Mouse (Mus musculus): ENCODE data around the gene R3hdm4.

Gene R3hdm4

DNA sequence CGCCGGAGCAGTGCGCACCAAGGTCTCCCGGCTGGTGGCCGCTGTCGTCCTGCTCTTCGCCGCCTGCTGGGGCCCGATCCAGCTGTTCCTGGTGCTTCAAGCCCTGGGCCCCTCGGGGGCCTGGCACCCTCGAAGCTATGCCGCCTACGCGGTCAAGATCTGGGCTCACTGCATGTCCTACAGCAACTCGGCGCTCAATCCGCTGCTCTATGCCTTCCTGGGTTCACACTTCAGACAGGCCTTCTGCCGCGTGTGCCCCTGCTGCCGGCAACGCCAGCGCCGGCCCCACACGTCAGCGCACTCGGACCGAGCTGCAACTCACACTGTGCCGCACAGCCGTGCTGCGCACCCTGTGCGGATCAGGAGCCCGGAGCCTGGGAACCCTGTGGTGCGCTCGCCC lies 564 bp upstream of the R3hdm4 start:
- no peak for DNase-seq

DNA sequence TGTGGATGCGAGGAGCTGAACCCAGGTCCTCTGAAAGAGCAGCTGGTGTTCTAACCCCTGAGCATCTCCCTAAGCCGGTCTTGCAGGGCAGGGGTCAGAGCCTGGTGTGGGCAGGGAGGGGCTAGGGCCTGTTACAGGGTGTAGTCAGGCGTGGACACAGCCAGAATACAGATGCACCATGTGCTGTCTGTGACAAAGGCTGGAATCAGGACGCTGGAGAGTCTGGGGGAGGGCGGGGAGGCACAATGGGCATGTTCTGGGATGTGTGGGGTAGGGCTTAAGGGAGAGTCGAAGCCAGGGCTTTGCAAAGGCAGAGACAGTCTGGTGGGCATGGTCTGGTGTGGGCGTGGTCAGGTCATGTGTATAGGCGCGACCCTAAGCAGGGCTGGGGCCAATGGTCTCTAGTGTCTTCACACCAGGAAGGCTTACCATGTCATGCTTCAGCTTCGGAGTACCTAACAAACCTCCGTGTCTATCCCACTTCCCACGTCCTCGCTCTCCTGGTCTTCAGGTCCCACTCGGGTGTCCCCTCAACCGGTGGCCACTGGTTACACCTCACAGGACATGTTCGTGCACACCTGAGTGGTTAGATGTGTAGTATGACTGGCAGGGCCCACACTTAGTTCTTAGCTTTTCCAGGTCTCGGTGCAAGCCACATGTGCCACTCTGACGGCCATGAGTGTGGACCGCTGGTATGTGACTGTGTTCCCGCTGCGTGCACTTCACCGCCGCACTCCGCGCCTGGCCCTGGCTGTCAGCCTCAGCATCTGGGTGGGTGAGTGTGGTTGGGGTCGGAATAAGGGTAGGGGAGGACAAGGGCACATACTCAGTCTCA lies 735 bp downstream of the R3hdm4 start:
- DNase-seq, result no peak

DNA sequence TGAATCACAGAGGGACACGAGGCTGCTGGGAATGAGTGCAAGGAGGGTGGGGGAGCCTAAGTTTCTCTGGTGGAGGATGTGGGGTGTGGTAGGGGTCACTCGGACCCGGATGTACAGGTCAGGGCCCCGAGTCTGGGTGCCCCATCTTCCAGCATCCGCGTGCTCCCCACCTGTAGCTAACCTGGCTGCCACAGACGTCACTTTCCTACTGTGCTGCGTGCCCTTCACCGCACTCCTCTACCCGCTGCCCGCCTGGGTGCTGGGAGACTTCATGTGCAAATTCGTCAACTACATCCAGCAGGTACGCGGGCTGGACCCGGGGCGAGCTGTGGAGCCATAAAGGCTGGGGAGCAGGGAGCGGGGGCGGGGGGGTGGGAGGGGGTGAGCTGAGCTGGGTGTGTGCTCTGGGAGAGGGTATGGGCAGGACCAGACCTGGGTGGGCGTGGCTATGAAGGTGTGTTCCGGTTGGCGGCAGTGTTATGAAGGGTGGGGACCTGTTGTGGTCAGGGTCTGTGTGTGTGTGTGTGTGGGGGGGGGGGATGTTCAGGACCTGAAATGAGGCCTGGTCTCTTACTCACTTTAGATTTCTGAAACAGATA lies 1.7 kb downstream of the R3hdm4 start:
- DNase-seq, result no peak

DNA sequence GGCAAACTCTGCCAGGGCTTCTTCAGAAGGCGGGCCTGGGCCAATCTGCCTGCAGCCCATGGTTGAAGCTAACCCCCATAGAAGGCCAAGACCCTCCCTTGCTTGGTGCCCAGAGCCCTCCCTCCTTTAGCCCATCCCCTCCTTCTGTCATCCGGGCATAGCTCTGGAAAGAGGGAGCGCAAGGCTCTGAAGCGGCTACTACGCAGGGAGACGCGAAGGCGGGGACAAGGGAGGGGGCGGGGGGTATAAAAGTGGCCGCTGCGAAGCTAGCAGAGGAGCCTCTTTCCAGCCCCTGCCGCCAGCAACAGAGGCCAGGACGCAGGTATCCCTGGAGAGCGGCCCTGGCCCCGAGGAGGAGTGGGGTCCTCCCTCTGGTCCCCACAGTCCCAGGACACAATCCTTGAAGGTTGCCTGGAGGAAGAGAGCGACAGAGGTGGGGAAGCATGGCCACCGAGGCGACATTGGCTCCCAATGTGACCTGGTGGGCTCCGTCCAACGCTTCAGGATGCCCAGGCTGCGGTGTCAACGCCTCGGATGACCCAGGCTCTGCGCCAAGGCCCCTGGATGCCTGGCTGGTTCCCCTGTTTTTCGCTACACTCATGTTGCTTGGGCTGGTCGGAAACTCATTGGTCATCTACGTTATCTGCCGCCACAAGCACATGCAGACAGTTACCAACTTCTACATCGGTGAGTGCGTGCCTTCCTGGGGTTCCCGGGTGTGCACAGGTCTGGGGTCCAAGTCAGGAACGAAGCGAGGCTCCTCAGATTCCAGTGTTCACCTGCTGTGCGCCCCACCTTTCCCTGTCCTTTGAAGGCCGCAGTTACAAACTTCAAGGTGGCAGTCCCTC lies 2.6 kb downstream of the R3hdm4 start:
- no peak for DNase-seq

DNA sequence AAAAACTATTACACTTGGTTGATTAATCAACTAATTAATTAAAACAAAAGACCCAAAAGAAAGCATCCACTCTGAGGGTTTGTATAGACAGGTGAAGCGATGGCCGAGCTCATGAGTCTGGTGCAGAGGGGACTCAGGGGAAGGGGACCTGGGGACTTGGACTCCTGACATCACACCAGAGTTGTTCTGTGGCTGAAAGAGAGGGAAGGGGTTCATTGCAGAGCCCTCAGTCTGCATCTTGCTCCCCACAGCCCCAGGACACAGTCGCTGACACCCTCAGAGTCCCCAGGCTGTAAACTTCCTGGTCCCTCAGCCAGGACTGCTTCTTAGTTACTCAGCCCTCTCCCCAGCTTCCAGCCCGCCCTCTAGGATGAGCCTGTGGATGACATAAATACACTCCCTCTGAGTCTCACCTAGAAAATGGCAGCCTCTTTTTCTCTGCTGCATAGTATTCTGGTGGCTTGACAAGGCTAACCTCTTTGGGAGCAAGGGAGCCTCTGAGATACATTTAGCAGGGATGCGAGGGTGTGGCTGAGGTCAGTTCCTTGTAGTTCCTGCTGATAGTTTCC lies 3.4 kb downstream of the R3hdm4 start:
- DNase-seq, result no peak

DNA sequence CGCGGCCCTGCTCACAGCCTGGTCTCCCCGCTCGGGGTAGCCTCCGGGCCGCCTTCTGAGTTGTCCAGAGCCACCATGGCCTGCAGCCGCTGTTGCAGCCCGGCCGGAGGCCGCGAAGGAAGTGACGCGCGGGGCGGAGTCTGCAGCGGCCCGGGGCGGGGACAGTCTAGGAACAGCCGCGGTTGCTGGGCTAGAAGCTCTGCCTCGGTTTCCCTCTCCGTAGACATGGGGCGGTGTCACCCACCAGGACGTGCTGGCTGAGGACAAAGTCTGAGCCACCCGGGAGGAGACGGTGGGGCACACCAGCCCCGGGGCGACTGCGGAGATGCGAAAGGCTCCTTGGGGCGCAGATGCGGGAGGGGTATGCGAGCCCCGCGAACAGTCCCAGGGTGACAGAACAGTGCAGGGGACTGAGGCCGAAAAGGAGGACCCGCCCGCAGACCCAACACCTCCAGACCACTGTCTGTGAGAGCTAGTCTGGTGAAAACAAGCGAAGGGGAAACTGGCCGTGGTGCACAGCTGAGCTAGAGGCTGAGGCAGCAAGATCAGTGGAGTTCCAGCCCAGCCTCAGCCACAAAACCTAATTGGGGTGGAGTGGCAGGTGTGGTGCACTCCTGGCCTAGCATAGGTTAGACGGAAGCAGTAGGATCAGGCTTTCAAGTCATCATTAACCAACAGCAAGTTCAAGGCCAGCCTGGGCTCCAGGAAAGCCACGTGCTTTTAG lies 4.0 kb downstream of the R3hdm4 start, which contains the start of gene Kiss1r:
Kiss1r (plus strand) TSS at position 164 of the 724 bp plus-strand sequence.
- peak; percentile 75 to 81 for DNase-seq

DNA sequence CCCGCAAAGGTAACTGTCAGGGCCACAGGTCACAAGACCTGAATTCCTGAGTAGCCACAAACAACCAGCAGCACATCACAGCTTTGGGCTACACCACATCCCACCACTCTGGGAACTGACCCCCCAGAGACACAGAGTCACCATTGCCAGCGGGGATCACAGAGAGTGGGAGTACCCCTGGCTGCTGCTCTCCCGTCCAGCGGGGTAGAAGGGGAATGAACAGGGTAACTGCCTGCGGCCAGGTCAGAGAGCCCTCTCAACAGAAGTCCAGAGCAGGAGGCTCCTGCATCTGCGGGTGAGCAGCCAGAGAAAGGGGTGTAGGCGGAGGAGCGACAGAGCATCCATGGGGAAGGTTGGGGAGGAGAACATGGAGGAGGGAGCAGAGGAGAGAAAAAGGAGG lies 4.9 kb downstream of the R3hdm4 start:
- DNase-seq, result no peak

DNA sequence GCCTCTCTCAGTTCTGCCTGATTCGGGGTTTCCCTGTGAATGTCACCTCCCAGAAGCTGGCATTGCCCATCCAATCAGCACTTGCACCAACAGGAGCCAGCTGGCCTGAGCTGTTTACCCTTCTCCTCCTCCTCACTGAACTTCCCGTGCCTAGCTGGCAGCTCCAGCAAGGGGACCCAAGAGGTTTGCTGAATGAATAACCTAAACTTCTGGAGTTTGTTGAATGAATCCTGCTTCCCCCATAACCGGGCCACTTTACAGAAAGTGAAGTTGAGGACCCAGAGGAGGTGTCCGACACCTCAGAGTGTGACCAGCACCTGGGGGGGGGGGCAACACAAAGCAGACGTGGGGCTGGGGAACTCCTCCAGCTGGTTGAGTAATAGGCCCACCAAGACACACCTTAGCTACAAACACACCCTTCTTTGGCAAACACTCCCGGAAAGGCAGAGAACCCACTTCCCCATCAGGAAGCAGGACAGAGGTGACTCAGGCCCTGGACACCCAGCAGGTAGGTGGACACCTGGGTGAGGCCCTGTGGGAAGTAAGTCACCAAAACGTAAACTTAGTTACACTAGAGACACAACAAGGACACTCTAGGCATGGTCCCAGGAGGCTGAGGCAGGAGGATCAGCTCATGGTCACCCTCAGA lies 5.9 kb downstream of the R3hdm4 start:
- no peak for DNase-seq

DNA sequence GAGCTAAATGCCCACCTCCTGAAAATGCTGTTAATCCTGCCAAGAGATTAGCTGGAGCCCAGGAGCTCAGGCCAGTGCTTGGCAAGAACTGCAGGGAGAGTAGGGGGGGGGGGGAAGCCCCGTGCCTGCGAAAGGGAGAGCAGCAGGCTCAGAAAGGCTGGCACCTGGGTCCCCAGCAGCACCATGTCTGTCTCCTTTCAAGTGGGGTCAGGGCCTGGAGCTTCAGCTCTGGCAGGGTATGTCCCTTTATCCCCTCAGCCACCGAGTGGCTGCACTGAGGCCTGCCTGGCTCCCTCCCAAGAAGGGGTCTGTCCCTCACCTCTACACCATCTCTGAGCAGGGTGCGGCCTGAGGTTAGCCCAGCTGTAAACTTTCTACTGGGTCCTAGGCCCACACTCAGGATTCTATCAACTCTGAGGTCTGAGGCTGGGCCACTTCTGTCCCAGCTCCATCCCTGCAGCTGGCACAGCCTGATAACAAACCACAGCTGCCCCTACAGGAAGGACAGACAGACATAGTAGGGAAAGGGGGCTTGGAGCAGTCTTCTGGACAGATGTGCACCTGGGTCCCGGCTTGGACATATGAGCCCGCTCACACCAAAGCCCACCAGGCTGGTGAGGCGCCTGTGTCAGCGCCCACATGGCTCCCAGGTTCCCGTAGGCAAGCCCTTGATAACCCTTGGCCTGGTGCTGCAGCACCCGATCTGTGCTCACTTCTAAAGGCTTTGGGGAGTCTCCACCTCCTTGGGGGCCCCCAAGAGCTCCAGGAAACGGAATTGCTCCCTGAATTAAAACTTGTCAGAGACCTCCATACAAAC lies 6.7 kb downstream of the R3hdm4 start:
- DNase-seq, result no peak

DNA sequence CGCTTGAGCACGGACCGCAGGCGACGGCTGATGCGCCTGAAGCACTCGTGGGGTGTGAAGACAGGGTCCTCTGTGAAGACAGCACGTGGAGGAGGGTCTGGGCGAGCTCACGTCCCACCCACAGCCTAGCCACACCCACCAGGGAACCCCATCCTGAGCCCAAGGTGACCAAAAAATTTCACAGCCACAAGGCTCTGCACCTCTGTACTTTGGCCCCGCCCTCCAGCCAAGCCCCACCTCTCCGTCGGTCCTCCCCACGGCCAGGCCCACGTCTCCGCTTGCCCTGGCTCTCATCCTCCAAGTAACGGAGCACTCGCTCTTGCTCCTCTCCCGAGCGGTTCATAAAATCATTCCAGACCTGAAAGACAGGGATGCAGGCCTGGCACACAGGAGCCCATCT lies 8.6 kb downstream of the R3hdm4 start:
- DNase-seq, result no peak

DNA sequence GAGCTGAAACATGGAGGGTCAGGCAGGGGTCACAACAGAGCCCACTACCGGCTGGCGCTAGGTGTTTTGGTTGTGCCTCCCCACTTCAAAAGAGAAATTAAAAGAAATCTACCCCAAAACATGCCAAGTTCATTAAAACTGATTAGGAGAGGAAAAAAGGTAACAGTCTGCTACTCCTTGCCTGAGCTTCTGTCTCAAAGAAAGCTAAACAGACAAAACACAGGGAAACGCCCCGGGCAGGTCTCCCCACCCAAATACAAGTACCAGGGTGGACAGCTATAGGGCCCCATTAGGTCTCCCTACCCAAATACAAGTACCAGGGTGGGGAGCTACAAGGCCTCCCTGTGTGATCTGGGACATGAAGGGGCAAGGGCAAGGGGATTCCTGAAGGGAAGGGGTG lies 10.5 kb downstream of the R3hdm4 start, which contains the start of gene Gm26602:
Gm26602 (plus strand) TSS at position 301 of the 400 bp plus-strand sequence.
- DNase-seq, result no peak

DNA sequence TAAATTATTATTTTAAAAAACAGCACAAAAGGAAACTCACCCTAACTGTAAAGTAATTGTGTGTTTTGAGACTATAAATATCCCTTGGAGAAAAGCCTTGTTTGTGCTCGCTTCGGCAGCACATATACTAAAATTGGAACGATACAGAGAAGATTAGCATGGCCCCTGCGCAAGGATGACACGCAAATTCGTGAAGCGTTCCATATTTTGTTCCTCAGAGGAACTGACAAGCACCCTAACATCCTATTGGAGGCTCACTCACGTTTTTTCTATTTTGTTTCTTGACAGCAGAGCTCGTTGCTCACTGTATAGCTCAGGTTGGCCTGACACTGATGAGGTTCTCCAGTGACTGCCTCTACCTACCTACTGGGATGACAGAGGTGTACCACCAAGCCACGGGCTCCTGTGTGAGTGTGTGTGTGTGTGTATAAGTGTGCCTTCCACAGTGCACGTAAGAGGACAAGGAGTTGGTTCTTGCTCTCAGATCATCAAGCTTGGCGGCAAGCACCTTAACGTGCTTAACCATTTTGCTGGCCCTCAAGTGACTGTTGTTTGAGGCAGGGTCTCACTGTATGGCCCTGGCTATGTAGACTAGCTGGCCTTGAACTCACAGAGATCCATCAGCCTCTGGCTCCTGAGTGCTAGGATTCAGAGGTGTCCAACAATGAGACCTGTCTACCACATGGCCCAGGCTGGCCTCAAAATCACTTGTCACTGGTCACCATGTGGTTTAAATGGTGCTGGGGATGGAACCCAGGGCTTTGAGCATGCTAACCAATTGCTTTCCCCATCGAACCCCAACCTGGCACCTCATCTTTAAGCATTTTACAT lies 11.7 kb downstream of the R3hdm4 start:
- no peak for DNase-seq

DNA sequence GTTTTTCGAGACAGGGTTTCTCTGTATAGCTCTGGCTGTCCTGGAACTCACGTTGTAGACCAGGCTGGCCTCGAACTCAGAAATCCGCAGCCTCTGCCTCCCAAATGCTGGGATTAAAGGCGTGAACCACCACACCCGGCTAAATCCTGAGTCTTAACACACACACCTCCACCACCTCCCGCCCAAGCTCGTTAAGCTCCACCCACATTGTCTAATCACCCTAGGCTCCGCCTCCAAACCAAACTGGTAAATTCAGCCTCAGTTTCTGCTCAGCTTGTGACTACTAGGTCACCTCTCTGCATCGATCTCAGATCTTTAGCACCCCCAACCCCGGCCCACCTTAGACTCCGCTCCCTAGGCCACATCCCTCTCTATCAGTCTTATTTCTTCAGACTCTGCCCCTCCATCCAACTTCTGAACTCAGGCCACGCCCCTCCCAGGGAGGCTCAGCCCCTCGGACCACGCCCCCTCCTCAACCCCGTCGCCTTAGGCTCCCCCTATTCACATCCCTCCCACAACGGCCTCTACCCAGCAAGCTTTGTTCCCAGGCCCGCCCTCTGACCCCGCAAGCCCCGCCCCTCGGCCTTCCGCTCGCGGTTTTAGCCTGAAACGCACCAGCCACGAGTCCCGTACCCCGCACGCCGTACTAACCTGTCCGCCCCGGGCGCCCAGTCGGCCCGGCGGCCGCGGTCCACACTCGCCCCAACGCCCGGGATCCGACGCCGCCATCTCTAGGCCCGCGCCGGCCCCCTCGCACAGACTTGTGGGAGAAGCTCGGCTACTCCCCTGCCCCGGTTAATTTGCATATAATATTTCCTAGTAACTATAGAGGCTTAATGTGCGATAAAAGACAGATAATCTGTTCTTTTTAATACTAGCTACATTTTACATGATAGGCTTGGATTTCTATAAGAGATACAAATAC lies 12.6 kb downstream of the R3hdm4 start, which contains the start of gene Med16:
Med16 (minus strand) TSS at position 757 of the 925 bp plus-strand sequence.
- DNase-seq, result peak; percentile 97

DNA sequence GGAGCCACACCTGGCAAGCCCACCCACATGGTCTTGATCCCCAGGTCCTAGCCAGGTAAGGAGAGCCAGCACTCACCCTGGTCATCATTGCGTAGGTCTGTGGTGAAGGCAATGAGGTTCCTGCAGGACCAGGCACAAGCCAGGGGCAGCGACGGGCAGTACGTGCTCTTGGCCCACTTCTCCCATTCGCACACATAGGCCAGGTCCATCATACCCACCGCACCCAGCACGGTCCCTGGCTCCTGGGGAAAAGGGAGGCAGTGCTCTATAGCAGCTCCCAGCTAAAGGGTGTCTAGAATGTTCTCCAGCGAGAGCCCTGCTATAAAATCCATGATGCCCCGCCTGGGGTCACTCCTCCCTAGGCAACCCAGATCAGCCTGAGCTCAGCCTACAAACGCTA lies 13.6 kb downstream of the R3hdm4 start:
- DNase-seq, result no peak

DNA sequence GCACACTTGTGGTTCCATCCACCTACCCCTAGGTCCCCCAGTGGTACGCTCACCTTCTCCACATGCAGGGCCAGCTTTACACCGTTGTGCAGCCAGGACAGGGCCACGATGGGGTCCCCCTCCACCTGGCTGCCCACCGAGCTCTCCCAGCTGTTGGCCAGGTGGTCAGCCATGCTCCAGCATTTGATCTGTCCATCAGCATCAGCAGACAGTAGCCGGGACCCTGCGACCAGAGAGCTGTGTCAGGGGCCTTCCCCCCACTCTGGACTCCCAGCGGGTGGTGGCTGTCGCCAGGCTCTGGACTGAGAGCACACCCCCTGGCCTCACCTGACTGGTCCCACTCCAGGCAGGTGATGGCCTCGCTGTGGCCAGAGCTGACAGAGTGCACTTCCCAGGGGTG lies 14.3 kb downstream of the R3hdm4 start:
- DNase-seq, result no peak

DNA sequence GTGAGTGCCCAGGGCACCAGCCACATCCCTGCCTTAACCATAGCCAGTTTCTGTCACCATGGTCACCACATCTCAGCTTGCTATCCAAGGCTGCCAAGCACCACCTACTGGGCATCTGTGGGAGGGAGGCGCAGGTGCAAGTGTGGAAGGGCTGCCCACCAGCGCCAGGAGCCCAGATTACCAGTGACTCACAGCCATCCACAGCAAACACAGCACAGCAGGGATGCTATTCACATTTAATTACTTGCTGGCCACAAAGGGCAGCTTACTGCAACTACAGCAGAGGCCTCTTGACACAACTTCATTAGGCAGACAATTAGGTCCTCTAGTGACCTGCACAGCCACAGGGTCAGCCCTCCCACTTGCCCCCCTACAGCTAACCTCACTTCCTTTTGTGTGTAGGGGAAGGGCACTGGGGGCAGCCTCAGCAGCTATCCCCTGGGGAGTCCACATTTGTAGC lies 20.0 kb downstream of the R3hdm4 start:
- no peak for DNase-seq

DNA sequence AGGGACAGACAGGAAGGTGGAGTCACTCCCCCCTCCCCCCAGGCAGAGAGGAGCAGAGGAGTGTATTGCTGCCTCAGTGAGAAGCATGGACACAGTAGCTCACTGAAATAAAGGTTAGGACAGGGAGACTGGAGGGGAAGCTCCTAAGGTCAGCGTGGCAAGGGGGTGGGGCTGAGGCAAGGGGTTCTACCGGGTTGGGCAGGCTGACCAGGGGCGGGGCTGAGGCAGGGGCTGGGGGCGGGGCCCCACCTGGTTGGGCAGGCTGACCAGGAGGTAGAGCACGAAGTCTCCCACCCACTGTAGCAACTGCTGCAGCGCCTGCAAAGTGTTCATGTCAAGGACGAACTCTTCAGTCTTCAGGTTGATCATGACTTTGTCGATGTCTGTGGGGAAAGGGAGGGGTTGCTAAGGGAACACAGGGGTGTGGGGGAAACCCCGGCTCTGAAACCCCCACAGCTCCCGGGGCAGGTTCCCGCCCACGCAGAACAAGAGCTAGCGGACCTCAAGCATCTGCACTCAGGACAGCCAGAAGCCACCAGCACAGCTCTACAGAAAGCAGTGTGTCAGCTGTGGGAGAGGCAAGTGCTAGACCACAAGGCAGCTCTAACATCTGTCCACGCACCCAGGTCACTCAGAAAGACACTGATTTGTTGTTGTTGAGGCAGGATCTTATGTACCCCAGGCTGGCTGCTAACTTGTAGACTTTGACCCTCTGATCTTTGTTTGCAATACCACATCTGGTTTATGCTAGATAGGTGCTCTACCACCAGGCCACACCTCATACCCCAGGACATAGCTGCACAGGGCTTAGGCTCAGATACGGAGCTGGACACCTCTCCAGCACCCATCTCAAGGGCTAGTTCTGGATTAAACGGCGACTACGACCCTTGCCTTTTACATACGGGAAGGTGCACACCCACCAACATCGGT lies 23.4 kb downstream of the R3hdm4 start:
- no peak for DNase-seq
